Mouse (Mus musculus): Measurements from ENCODE around the gene 4930595M18Rik.

GRCm38 (mm10) chrX:81458021-81458420, at the start of gene 4930595M18Rik:
- TF ChIP-seq POLR2A (IDR thresholded peaks at IDR 0.05; ENCODE audit: borderline replicate concordance, extremely low read depth, insufficient read depth, insufficient read length, poor library complexity, severe bottlenecking) = no peak
- TF ChIP-seq CTCF (IDR thresholded peaks at IDR 0.05; ENCODE audit: borderline replicate concordance, extremely low read depth, insufficient read depth, insufficient read length) = no peak

Data from brain, embryonic 14.5 days (tissue).